Mouse (Mus musculus) WW6 (cell line): ENCODE measurements around the gene C5ar1.
A peak's percentile ranks its signal among the peaks of the same experiment; 100 is the strongest.

Experiments used
- DNase-seq: peaks from one replicate; pipeline ENCODE4 v3.0.0-alpha.2; 2013; ENCODE audit warnings: low read depth, low spot score

Gene C5ar1

DNA sequence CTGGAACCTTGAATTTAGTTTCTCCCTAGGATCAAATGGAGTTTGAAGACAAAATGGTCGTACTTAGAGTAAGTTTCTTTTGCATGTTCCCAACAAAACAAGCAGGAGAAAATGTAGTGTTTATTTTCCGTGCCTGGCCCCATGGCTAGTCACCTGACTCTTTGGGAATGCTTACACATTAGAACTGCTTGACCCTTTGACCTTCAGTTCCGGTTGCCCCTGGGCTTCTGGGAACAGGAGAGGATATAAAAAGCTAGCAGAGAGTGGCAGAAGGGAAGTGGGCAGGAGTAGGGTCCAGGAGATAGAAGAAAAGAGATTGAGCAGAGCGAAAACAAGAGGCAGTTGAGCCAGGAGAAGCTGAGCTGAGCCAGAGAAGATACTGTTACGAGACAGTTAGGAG lies 29.5 kb downstream of the C5ar1 start:
- DNase-seq = no peak

DNA sequence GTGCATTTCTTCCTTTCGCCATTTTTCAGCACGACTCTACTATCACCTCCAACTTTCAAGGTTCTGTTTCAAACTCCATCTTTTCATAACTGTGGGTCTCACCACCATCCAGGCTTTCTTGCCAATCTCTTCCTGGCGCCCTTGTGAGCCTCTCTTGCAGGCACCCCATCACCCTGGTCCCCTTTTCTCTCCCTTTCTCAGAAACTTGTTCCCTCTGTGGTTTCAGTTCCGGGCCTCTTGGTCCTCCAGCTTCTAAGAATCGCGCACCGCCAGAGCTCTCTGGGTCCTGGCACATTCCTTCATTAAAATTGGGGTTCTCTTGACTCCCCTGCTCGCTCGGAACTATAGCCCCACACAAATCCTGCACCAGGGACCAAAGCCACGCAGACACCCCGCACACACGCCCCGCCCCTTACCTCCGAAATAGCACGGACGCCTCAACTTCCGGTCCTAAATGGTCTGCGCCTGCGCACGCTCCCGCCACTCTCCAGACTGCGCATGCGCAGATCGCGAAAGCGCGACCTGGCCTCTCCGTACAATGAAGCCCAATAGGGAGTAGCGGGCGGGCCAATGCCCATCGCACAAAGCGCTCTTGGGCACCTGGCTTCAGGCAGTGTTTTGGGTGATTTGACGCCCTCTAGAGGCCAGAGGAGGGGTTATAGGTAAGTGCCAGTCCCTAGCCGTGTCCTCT lies 37.6 kb downstream of the C5ar1 start, which contains the start of gene Dhx34:
Gene Dhx34 (minus strand): TSS at position 456 of the 691 bp plus-strand sequence.
- peak; percentile 98 for DNase-seq

DNA sequence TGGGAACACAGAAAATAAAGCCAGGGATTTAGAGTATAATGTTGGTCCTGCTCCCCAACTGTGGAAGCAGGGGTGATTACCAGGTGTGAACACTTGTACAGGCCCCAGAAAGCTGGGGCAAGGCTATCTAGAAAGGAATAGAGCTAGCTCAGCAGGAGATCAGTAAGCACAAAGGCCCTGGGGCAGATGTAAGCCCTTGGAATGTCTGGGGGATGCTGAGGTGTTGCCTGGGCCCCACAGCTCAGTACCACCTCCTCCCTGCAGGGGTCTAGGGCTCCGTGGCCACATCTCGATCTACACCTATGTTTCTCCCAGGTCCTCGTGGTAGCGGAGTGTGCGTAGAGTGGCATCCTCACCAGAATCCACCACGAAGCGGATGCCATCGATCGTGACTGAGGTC lies 45.4 kb downstream of the C5ar1 start:
- no peak for DNase-seq

DNA sequence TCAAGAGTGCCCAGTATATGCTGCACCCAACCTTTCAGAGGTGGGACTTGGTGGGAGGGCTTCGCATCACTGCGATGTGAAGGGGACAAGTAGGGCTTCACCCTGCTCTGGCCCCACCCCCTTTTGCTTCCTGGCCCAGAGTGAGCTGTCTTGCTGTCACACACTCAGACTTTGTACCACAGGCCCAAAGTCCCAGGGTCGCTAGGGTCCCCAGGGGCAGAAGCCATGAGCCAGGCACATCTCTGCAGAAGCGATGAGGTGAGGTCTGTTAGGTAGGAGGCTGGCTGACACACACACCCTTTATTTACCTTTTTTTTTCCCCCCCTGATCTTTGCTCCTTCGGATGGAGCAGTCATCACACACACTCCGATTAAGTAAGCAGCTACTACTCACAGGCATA lies 46.1 kb downstream of the C5ar1 start:
- no peak for DNase-seq

DNA sequence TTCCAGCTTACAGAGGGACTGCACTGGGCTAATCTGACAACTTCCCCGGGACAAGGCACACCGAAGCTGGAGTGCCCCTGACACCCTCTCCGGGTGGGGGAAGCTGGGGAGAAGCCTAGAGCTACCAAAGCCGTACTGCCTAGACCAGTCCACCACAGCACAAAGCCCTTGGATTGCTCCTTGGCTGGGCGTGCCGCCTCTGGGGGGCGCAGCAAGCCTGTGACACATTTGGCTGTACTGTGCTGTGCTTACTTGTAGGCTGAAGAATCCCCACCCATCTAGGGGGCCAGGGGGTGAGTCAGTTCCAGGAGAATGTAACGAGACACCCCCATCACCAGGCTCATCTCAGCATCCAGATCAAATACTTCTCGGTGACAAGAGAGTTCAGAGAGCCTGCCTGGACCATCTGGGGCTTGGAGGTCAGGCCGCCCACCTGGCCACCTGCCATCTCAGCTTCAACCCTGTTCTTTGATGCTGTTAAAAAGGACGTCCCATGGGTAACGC lies 48.4 kb downstream of the C5ar1 start:
- DNase-seq = no peak

DNA sequence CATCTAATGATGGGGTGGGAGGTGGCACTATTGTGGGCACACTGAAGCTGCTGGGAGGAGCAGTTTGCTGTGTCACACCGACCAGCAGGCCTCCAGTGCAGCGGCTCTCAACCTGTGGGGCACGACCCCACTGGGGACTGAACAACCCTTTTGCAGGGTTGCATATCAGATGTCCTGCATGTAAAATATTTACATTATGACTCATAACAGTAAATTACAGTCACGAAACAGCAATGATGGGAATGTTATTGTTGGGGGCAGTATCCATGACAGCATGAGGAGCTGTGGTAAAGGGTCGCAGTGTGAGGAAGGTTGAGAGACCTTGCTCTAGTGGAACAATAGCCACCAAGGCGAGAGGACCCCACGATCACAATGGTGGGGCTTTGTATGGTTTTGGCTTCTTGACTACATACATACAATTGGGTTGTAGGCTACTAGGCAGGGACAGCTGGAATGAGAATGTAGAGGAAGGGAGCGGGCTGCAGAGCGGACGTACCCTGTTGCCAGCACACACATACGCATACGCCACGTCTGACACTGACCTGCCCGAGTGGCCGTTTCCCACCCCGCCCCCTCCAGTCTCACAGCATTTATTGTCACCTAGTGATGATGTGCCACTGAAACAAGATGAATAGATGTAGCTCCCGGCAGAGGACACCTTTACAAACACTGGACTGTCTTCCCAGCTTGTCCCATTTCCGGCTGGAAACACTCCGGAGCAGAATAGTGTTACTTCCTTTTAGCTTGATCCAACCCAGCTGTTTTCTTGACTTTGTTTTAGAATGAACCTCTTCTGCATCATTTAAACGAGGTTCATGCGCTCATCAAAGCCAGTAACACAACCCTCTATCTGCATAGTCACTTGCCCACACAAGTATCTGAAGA lies 50.3 kb downstream of the C5ar1 start:
- DNase-seq = no peak

DNA sequence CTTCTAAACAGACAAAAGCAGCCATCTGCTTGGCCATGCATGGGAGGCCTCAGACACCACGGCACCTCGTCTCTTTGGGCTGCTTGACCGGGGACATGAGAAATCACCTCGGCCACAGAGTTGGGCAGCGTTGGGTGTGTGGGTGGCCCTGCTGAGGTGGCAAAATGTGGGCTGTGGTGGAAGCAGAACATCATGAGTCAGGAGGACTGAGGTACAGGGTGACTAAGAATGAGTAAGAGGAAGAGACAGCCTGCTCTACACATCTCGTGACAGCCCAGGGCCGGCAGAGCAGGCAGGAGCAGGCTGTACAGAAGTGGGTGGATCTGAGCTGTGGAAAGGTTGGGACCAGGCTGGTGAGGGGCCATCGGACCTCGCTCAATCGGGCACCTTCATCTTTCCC lies 51.8 kb downstream of the C5ar1 start:
- DNase-seq = no peak

DNA sequence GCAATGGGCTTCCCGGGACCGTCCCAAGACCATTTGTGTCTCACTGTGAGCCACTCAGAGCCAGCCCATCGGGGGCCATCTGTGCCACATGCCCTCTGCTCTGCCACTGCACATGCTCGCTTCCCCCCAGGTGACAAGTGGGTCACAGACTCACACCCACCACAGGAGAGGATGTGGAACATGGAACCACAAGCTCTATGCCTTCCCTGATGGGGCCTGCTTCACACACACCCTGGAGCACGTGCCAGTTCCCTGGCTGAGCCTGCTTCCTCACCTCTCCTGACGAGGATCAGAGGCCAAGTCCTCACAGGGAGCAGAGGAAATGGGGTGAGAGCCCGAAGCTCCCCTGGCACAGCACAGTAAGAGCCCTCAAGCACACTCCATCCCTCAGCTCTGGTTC lies 52.3 kb downstream of the C5ar1 start:
- no peak for DNase-seq

DNA sequence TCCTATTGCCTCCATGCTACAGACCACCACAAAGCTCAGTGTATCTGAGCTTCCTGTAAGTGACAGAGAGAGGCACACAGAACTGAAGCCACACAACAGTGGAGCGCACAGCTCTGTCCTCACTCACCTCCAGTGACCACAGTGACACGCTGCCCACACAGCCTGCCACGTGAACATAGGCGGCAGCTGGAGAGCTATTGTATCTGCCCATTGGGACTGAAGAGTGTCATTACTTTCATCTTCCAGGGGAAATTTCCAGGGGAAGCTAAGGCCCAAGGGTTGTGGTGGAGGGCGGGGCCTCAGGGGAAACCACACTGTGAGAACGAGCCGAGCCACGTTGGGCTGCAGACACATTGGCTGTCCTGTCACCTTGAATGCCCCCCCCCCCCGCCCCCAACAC lies 54.5 kb downstream of the C5ar1 start:
- DNase-seq = no peak

DNA sequence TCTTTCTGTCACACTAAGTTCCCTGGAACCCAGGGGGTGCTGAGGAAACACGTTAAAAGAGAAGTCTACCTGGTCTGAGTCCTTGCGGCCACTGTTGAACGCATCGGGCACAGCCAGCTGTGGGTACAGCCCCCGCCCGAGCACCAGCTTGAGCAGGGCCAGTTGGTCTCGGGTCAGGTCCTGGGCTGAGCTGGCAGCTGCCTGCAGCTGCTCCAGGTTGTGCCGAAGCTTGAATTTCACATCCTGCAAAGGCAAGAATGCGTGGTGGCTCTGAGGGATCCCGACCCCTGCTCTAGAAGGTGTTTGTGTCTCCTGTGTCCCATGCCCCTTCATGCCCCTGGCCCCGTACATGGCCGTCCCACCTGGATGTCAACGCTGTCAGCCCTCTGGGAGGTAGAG lies 55.8 kb downstream of the C5ar1 start:
- no peak for DNase-seq

DNA sequence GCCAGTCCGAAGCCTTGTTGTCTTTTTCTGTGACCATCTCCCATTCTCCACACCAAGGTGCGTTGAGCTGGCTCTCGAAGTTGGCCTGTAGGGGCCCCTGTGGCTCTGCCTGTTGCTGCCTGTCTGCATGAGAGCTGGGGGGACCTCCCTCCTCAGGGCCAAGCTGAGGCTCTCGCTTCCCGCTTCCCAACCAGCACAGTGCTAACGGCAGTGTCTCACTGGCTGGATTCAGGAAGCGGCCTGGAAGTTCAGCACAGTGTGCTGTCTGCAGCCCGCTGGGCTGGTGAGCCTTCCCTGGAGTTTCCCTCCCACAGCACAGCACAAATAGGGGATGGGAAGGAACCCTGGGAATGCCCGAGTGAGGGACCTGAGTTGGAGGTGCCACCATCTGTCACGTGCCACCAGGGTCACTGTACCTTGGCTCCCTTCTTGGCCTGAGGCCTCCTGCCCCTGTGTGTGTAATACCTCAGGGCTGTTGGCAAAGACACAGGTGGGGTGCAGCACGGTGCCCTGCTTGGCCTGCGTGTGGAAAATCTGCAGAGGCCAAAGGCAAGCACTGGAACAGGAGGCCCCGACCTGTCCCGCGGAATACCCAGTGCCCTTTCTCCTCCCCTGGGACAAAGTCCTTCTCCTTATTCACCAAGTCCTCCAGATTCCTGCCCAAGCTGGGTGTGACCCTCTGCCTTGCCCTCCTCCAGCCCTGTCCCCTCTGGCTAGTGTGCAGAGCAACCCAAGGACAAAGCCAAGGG lies 56.4 kb downstream of the C5ar1 start:
- no peak for DNase-seq

DNA sequence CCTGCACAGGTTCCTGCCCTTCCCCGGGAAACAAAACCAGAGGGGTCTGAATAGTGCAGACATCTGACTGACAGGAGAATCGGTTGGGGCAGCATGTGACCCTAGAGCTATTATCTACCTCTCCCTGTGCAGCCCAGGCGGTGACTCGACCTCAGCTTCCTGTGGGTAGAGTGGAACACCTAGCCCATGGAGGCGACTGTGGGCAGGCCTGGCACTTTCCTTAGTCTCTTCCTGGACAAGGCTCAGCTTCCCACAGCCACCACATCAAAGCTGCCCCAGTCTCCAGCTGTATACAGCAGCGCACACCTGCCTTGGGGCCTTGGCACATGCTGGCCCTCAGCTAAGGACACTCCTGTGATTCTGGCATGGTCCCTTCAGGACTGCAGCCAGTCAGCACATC lies 58.2 kb downstream of the C5ar1 start:
- DNase-seq = no peak

DNA sequence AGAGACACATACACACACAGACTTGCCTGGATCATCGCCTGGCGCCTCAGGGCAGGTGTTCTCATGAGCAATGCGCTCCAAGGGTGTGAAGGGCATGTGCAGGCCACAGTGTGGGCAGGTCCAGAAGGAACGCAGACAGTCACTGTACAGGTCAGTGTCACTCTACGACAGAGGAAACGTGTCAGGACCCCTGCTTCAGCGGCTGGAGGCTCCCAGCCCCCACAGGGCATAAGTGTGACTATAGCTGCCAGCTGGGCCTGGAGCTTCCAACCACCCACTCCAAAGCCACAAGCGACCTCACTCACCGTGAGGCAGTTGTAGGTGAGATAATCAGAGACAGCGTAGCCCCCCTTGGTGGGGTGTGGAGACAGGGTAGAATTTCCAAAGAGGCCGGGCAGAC lies 60.8 kb downstream of the C5ar1 start:
- no peak for DNase-seq

DNA sequence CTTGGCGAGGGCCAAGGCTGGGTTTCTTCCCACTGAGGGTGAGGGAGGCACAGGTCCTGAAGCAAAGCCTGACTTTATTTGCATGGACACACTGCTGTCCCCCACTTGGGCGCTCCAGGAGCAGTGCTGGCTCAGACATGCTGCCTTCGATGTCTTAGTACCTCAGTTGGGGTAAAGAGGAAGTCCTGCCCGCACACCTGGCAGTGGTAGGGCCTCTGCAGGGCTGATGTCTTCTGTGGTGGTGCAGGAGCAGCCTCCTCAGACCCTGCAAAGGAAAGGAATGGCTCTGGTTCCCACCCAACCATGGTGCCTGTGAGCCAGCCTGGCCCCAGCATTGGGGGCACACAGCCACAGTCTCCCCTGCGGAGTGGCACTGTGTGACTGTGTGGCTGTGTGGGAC lies 62.2 kb downstream of the C5ar1 start:
- DNase-seq = no peak
